Mouse (Mus musculus) cerebellum, postnatal 10 days (tissue): ENCODE data around the gene Myh2.

ENCODE experiments used
- DNase-seq, 2 experiments: peaks; one replicate each; pipeline ENCODE4 v3.0.0; 2021; ENCODE audit warnings: mixed read lengths in 2 of 2

Gene Myh2

DNA sequence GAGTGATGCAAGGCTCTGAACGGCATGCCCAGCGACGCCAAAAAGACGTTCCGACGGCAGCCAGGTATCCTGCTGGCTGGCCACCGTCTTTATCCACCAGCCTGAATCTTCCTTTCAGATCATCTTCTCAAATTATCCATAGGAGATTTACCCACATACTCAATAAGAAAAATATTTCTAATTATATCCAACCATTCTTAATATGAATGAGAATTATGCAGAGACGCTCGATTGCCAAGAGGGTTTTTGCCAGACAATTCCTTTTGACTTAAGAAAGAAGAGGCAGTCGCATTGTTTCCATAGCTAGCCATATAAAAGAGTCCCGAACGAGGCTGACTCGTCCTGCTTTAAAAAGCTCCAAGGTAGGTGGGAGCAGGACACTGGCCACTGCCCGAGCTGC lies at the start of gene Myh2:
Gene Myh2 (plus strand): TSS at position 301 of the 400 bp plus-strand sequence.
- DNase-seq = no peak

DNA sequence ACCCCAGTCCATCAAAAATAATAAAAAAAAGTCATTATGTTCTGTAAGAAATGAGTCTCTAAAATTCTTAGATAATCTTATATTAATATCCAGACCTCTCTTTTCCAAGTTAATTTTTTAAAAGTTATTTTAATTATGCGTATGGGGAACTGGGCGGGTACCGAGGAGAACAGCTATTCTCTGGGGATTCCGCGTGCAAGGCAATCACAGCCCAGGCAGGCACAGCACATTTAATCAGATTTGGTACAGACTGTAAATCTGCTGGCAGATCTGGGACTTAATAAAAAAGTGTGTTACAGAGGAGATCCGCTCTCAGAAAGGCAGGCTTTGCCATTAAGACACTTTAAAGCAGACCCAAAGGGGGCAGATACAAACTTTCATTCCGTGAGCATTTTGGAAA lies 45.9 kb upstream of the Myh2 start:
- DNase-seq = no peak

DNA sequence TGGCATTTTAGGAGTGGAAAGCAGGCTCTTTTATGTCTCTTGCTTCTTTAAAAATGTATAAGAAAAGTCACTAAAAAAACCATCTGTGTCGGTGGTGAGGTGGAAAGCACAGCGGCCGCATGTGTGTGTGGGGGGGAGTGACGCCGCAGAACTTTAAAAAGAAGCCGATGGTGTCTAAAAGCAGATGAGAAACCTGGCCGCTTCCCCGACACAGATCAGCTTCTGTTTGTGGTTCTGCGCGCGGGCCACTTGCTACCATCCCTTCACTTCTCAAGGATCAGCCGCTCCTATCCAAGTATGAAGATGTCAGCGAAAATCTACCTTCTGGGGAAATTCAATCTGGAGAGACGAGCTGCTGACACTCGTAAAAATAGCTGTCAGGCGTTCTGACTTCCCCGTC lies 45.5 kb upstream of the Myh2 start:
- no peak for DNase-seq

DNA sequence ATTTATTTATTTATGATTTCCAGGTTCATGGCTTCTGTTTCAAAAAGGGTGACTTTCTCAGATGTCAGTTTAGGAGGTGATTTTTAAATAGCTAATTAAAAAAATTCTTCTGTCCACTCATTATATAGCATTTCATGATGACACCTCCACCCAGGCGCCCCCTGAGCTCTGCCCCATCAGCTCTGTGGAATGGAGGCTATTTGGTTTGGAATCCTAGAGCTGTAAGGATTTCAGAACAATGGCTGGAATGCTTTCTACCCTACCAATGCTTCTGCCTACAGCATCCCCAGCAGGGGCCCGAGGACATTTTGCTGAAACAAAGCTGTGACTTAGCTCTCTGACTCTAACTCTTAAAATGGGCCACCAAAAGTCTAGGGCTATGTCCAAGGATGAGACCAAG lies 37.3 kb upstream of the Myh2 start:
- no peak for DNase-seq

DNA sequence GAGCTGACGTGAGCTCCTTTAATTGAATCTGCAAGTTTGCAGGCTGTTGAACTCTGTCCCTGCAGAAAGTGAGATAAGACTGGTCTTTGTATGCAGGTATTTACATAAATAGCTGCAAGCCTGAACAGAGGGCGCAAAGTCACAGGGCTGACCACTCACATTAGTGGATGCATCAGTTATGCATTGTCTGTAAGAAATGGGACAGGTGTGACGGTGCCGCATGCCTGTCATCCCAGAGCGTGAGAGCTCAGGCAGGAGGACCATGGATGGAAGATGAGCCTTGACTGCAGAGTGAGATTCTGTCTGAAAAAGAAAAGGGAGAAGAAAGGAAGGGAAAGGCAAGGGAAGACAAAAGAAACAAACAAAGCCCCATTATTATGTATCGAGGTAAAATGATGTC lies 36.2 kb upstream of the Myh2 start:
- no peak for DNase-seq

DNA sequence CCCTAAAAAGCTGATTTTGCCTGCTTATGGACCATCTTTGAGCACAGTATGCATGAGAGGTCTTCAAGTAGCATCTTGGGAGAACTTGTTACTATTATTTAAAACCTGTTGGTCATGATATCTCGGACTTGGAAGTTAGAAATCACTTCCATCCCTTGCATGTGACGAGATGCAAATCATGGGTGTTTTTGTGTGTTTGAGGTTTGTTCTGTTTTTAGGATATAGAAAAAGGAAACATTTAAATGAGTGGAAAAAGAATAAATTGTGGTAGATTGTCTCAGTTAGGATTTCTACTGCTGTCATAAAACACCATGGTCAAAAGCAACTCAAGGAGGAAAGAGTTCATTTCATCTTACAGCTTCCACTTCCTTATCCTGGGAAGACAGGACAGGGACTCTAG lies 35.3 kb upstream of the Myh2 start:
- DNase-seq = no peak

DNA sequence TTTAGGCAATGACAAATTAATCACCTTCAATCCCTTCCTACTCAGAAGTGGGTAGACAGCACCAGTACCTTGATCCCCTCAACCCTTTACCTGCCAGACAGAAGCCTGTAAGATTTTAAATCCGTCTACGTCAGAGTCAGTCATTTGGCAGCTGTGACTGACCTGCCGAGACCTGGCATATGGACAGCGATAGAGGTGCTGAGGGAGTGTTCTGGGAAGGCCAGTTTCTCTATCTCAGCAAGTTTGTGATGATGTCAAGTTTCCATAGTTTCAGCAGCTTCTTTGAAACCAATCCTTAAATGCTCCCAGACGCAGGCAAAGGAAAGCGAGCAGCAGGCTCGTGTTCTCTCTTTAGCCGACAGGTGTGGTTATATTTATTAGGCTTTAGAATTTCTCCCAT lies 31.3 kb upstream of the Myh2 start:
- DNase-seq = no peak

DNA sequence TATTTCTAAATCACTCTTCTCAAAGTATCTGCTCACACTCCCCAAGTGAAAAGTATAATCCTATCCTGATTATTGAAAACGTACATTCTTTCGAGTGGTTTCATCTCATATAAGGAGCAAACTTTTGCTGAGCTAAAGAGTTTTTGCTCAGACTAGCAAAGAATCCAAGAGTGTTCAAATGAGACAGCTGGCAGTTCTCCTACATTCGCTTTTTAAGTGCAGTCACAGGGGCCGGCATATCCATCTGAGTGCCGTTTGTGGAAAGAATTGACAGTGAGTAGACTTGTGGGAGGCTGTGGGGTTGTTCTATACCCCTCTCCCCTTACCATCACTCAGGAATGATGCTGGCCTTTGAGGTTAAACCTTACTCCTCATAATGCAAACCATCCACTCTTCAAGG lies 30.7 kb upstream of the Myh2 start:
- no peak for DNase-seq

DNA sequence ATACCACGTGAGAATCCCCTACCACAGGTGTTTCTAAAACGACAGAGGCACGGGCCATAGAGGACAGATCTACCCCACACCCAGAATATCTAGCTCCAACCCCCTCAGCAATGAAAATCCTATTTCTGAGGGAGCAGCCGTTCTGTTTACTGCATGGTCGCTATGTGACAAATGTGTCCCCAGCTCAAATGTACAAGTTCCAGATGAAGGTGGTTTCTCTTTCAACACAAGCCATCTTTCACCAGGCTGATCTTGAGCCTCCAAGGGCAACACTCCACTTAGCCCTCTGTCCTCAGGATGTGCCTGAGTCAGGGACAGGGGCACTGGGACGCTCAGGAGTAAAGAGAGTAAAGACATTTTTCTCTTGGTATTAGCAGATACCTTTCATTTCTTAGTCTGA lies 29.8 kb upstream of the Myh2 start:
- no peak for DNase-seq

DNA sequence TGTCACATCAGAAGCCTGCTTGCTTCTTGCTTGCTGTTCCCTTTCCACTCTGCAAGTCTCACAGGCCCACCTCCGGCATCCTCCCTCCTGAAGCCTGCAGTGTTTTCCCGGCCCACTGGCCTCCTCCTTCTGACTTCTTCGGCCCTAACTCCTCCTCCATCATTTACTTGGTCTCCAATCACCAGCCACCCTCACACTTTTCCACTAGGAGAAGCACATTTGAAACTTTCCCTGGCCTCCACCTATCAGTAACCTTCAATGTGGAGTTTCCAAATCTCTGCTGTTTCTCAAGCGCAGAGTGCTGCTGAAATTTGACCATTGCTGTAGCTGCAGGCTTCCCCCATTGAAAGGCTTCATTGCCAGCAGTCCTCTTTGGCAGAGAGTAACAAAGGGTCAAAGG lies 28.8 kb upstream of the Myh2 start:
- no peak for DNase-seq

DNA sequence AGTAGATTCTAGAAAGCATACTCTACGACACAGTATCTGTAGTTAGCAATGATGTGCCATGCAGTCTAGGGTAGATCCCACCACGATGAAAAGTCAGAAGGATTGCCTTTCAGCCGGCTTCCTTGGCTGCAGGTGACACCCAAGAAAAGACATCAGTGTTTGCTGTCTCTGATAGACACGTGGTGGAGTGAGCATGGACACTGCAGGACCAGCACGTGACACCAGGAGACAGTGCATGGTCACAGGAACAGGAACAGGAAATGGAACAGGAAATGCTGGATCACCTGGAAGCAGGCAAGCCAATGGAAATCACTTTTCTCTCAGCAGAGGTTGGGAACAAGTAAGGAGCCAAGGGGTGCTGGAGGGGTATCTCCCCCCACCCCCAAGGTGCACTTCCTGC lies 27.8 kb upstream of the Myh2 start:
- DNase-seq = no peak

DNA sequence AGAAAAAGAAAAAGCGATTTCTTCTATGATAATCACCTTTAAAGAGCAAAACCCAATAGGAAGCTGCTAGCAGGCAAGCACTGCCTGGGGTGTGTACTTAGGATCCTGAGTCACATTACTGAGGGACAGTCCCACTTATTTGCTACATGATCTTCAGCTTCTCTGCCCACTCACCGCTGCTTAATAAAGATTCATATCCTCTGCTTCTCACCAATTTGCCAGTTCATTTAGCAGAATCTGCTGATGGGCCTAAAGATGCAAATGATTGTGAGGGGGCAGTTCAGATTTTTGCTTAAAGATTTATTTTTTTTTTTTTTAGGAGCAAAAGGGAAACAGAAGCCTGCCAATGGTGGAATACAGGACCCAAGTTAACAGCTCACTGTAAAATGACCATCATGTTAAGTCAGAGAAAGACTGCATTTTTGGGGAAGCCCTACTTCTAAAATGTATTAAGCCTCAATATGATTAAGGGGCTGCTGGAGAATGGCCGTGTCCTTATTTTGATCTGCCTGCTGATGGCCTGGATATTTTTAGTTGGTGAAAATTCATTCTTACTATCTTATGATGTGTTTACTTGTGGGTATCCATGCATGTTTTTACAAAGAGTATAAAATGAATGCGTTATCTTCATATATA lies 26.8 kb upstream of the Myh2 start:
- DNase-seq = no peak

DNA sequence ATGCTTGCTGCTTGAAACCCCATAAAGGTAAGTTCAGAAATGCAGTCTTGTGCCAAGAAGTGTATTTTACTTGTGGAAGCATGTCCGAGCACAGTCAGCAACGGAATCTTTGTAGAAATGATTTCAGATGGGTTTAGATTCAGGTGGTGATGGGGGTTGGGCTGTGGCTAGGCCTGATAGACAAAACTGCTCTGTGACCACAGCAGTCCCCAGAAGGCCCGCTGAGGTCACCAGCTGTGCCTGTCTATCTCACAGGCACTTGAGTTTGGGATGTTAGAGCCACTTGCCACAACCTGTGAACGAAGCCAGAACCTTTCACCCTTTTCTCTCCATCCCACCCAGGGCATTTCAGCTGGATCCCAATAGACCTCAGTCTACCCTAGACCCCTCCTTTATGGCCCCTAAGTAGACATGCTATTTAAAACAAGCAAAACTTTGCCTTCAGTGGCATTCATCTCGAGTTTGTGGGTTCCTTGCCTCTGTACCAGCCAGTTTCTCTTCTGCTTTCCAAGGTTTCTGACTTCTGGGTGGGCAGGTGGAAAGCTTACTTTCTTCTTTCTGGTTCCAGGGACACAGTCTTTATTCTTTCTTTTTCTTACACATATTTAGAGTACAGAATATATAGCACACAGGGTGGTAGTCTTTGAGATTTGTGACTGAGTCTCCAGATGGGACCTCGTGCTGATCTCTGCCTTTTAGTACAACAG lies 26.1 kb upstream of the Myh2 start:
- no peak for DNase-seq

DNA sequence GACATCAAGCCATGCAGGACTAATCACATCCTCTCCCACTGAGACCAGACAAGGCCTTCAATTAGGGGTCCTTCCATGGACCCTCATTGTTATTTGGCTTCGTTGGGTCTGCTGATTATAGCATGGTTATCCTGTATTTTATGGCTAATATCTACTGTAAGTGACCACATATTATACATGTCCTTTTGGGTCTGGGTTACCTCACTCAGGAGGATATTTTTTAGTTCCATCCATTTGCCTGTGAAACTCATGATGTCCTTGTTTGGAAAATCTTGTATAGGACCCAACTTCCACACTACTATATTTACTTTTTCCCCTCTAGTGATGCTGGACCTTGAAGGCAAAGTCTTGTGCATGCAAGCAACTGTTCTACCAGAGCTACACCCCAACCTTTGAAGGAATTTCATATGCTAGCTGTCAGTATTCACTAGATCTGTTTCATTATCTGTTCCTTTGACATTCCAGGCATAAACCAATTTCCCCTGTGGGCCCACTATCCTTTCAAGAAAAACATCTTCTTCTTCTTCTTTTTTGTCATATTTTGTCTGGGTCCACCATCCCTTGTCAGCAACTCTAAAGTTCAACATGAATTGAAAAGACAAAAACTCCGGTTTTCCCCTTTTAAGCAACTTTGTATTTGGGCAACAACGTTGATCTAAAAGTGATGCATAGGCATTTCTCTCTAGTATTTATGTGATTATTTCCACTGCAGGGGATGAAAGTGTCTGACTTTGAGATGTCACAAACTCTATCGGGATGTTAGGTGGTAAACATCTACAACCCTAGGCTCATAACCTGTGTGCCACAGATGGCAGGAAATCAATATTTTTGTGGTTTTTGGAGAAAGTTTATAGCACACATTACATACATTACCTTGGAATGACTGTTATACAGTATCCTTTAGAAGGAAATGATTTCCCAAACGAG lies 25.1 kb upstream of the Myh2 start:
- DNase-seq = no peak

DNA sequence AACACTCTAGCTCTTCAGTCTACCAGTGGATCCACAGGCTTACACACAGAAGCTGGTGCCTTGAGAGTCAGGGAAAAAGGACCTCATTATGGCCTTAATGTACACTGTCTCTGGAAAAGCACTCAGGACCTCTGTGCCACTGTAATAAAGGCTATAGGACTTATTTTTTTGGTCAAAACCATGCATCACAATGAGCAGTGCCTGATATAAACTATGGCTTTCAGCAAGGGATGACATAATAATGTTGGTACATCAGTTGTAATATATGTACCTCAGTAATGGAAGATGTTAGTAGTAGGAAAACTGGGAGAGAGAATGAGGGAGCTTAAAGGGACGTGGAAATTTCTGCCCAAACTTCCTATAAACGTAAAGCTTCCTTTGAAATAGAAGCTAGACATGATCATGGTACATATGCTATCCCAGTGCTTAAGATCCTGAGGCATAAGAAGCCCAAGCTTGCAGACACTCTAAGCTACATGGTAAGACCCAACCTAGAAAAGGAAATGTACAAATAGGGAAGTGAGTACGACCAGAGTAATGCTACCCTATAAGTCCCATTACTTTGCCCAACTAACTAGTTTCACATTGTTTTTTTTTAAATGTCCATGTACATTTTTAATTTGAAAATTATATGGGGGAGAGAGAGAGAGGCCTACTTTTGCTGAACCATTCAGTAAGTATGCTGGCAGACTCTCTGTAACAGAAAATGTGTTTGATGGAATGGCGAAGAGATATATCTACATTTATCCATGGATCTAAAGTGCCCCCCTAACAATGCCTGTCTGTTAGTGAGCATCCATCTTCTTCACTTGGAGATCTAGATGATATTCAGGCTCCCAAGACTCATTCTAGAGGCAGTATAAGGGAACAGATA lies 24.2 kb upstream of the Myh2 start:
- no peak for DNase-seq

DNA sequence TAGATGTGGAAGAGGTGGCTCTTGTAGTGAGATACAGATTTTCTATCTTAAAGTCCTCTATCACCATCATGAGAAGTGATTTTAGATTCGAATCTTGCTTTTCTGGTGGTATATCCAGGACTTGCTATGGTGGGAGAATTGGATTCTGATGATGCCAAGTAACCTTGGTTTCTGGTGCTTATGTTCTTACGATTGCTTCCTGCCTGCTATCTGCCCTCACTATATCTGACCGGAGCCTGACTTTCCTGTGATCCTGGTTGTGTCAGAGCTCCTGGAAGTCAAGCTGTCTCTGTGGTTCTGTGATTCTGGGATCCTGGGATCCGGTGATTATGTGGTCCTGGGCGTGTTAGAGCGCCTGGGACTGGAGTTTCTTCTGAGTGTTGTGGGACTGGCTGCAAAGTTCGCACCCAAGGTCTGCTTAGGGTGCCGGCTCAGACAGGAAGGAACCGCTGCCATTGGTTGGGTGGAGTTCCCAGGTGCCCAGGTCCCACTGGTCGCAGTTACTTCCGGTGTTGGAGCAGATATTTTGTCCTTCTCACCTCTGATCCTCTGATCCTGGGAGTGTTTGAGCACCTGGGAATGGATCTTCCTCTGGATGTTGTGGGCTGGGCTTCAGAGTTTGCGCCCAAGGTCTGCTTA lies 23.4 kb upstream of the Myh2 start:
- DNase-seq = no peak

DNA sequence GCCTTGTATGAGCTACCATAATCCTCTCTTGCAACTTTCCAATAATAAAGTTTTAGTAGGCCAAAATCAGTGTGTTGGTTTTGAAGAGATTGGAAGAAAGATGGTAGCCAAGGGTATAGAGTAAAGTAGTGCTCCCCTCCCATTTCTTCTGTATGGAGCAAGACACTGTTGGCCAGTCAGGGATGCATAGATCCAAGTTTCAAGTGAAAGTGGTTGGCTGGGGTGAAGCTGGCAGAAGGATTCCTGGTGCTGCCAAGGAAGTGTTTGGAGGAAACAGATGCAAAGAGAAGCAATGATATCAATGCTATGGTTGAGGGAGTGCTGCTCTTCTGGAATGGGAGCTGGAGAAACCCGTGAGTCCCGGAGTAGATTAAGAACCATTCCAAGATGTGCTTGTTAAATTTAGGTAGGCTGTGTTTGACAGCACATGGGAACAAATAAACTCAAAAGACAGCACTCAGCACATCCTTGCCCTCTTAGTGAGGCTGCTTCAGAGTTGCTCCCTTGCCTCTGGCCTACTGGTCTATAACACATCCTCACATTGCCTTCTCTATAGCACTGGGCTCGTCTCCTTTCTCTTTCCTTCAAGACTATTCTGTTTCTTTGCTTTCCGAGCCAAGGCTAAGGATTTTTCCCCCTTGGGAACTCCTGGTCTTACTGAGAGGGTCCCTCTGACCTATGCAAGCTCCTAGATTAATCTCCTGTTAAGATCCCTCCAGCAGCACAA lies 22.4 kb upstream of the Myh2 start:
- no peak for DNase-seq

DNA sequence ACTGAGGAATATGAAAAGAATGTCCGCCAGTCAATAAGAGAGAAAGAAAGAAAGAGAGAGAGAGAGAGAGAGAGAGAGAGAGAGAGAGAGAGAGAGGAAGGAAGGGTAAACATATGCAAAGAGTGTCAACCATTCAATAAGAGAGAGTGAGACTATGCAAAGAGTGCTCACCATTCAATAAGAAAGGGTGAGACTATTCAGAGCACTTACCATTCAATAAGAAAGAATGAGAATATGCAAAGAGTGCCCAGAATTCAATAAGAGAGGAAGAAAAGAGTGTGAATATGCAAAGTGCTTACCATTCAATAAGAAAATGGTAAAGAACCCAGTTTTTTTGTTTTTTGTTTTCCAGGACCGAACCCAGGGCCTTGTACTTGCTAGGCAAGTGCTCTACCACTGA lies 20.6 kb upstream of the Myh2 start:
- DNase-seq = no peak

DNA sequence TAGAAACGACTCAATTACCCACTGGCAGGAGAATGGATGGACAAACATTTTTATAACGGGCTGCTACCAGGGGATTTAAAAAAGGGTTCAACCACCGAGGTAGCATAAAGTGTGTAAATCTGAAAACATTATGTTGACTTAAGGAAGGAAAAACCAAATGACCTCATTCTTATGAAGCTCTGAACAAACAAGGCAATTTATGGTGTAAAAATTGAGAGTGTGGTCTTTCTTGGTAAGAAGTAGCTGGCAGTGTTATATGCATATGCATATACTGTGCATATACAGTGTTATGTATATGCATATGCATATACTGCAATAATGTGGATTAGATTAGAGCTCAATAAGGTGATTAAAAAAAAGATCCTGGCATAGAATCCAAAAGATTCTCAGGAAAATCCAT lies 19.7 kb upstream of the Myh2 start:
- no peak for DNase-seq

DNA sequence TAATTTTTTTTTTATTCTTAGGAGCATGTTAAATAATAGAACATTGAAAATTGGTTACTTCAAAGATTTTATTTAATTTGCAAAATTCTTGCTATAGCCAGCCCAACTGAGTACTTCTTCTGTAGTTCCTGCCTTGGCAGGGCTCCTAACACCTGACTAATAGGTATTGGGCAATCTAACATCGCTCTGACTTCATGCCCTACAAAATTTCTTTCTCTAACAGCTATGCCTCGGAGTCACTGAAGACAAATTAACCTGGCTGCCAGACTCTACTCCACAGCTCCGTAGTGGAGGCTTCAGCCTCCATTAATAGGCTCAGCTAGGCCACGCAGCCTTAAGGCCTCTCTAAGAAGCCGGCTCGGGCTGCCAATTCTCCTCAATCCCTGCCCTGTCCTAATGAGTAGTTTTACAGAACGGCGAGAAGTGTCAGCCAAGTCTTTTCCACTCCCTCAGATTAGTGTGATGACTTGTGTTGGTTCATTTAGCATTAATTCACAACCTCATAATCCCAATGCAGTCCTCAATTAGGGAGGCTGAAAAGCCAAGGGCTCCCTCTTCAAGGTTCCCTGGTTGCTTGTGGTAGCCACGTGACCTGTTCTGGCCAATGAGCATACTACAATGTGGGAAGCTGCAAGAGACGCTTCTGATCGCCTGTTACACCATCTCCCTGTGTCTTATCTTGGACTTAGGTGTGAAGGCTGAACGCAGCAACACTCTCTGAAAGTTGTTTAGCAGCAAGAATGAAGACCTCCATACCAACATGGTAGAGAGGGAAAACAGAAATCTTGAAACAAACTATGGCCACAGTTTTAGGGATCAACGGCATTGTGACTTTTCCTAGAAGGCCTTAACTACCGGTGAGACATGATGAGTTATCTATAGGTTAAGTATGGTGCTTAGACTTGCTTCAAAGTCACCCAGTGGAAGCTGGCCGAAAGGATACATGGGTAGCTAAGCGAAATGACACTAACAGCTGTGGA lies 18.9 kb upstream of the Myh2 start:
- no peak for DNase-seq
